Mouse (Mus musculus) midbrain, embryonic 12.5 days (tissue): Measurements from ENCODE around the gene Ech1. TPM values are rescaled to one million over a fixed set of nuclear protein-coding genes. Genes with fewer than 3 reads are reported as not detected.

Experiments
- ATAC-seq: fragments of 200-750 bp; cut with Nextera tagmentation; 2 replicates; pipeline ENCODE4 v1.8.0; 2017; ENCODE audit warnings: low read depth, moderate TSS enrichment, moderate library complexity; ENCODE audit not compliant: low FRiP score
- H3K27ac ChIP-seq: fragments of 300-500 bp; sonication (generic); replicated peaks from 2 replicates; pipeline ENCODE4 v1.5.1; 2016; ENCODE audit warnings: mild to moderate bottlenecking
- H3K27me3 ChIP-seq: fragments of 300-500 bp; sonication (generic); 2 replicates; pipeline ENCODE4 v1.6.1; 2016; ENCODE audit warnings: mild to moderate bottlenecking
- H3K36me3 ChIP-seq: fragments of 300-500 bp; sonication (generic); 2 replicates; pipeline ENCODE4 v1.6.1; 2016
- H3K4me1 ChIP-seq: fragments of 300-500 bp; sonication (generic); 2 replicates; pipeline ENCODE4 v1.6.1; 2016
- H3K4me2 ChIP-seq: fragments of 300-500 bp; sonication (generic); replicated peaks from 2 replicates; pipeline ENCODE4 v1.6.1; 2016; ENCODE audit warnings: mild to moderate bottlenecking, moderate library complexity
- H3K4me3 ChIP-seq: fragments of 300-500 bp; sonication (generic); 2 replicates; pipeline ENCODE4 v1.5.1; 2016; ENCODE audit warnings: mild to moderate bottlenecking
- H3K9ac ChIP-seq: fragments of 300-500 bp; sonication (generic); replicated peaks from 2 replicates; pipeline ENCODE4 v1.6.1; 2016; ENCODE audit warnings: mild to moderate bottlenecking, moderate library complexity
- H3K9me3 ChIP-seq: fragments of 300-500 bp; sonication (generic); 2 replicates; pipeline ENCODE4 v1.6.1; 2016; ENCODE audit warnings: mild to moderate bottlenecking
- WGBS: fragments of 180-500 bp; shearing (Covaris S2); methylation state at CpG from one replicate; pipeline ENCODE4 v1.1.7; 2016; 5-methylcytosine and 5-hydroxymethylcytosine counted together
- polyA plus RNA-seq: library from polyadenylated mRNA; unstranded; fragments of >200 nt; fragmentation: Nextera tagmentation; extraction: Ambion mirVana; gene quantifications from 2 replicates; pipeline ENCODE4 v1.2.1, GENCODE M21; 2016

Gene Ech1
- polyA plus RNA-seq, 1 experiment from 2014 or later = 77.2 TPM

DNA sequence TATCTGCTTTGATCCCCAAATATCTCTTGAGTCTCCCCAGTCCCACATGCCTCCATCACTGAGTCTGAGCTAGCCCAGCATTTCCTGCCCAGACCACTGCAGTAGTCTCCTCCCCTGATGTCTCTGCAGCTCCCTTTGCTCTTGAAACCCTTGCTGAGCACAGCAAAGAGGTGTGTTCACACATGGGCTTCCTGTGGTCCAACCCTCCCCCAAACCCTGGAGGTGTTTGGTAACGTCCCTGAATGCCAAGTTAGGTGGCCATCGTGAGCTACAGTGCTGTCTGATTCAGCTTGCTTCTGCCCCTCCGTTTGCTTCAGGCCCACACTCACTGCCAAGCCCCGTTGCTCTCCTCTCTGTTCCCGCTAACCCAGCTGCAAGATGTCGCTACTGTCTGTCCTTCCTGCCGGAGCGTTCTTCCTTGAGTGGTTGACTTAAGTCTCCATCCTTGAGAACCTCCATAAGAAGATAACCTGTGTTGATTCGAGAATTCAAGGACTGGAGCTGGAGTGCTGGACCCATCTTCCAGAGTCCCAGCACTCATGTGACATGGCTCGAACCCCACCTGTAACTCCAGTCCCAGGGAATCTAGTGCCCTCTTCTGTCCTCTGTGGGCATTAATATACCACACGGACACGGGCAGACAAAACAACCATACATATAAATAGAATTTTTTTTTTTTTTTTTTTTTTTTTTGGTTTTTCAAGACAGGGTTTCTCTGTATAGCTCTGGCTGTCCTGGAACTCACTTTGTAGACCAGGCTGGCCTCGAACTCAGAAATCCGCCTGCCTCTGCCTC lies 32.4 kb upstream of the Ech1 start:
- Histone ChIP-seq H3K4me1 (peaks cover 6% of the 10 kb centered on the region; the same call in 1 of the 2 replicates), H3K27me3 (peaks cover 7% of the 10 kb centered on the region; the same call in 1 of the 2 replicates), H3K27ac (no peak overlapping the region), H3K4me3 (no peak overlapping the region), H3K9me3 (no peaks in the 10 kb centered on the region), H3K36me3 (peaks cover 8% of the 10 kb centered on the region; the same call in 1 of the 2 replicates), H3K4me2 (no peak overlapping the region), H3K9ac (no peak overlapping the region)
- 82% methylated on average over 14 of the region's 14 CpGs for WGBS
- no peak for ATAC-seq

GRCm38 (mm10) chr7:28793834-28794233 lies 31.2 kb upstream of the Ech1 start:
- peaks cover 6% of the 10 kb centered on the region; the same call in 1 of the 2 replicates for H3K4me1 ChIP-seq
- H3K27ac ChIP-seq = no peak overlapping the region
- H3K36me3 ChIP-seq = no peaks in the 10 kb centered on the region
- no peaks in the 10 kb centered on the region for H3K9me3 ChIP-seq
- 39% methylated on average over 2 of the region's 2 CpGs for WGBS
- no peak overlapping the region for H3K4me2 ChIP-seq
- no peak for ATAC-seq
- H3K27me3 ChIP-seq = peaks cover 8% of the 10 kb centered on the region; the same call in 1 of the 2 replicates
- H3K9ac ChIP-seq = no peak overlapping the region
- H3K4me3 ChIP-seq = no peak overlapping the region

DNA sequence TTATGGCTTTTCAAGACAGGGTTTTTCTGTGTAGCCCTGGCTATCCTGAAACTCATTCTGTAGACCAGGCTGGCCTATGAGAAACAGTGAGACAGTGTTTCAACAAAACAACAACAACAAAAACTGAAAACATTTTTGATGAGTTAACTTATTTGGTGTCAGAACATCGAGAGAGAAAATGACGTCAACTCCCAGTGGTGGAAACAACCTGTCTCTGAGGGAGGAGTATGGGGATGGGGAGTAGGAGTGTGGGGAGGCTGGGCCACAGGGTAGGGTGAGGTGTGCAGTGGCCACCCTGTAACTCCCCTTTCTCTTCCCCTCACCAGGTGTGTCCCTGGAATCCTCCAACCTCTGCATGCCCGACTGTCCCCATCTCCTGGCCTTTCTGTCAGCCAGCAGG lies 30.5 kb upstream of the Ech1 start:
- WGBS = 93% methylated on average over 3 of the region's 3 CpGs
- no peak overlapping the region for H3K4me2 ChIP-seq
- H3K36me3 ChIP-seq = no peaks in the 10 kb centered on the region
- no peaks in the 10 kb centered on the region for H3K9me3 ChIP-seq
- no peak for ATAC-seq
- no peak overlapping the region for H3K27ac ChIP-seq
- H3K27me3 ChIP-seq = peaks cover 8% of the 10 kb centered on the region; the same call in 1 of the 2 replicates
- H3K4me3 ChIP-seq = no peak overlapping the region
- no peak overlapping the region for H3K9ac ChIP-seq
- H3K4me1 ChIP-seq = peaks cover 6% of the 10 kb centered on the region; the same call in 1 of the 2 replicates

DNA sequence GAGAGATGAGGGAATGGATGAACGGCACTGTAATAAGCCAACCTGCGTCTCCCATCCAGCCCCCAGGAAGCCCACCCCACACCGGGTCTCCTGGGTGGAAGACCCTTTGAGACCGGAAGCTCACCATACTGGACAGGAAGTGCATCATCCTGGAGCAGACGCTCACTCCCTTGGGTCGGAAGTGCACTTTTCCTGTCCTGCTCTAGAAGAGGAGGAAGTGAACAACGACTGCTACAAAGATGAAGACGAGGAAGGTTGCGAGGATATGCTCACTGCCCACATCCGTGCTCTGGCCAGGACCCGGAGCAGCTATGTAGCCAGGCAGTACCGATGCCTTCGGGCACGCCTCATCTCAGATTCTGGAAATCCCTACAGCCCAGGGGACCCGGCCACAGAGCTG lies 29.2 kb upstream of the Ech1 start:
- no peaks in the 10 kb centered on the region for H3K9me3 ChIP-seq
- 84% methylated on average over 15 of the region's 15 CpGs for WGBS
- H3K4me3 ChIP-seq = no peak overlapping the region
- H3K4me1 ChIP-seq = peaks cover 6% of the 10 kb centered on the region; the same call in 1 of the 2 replicates
- H3K27me3 ChIP-seq = peaks cover 8% of the 10 kb centered on the region; the same call in 1 of the 2 replicates
- H3K9ac ChIP-seq = no peak overlapping the region
- H3K27ac ChIP-seq = no peak overlapping the region
- no peaks in the 10 kb centered on the region for H3K36me3 ChIP-seq
- no peak for ATAC-seq
- no peak overlapping the region for H3K4me2 ChIP-seq

GRCm38 (mm10) chr7:28796562-28796975 lies 28.4 kb upstream of the Ech1 start:
- 0 out of 2 replicates have a peak, but pooled peaks have one; percentile 44 for ATAC-seq
- Histone ChIP-seq H3K4me3 (peak overlapping the region; percentile 19), H3K4me1 (peaks cover 7% of the 10 kb centered on the region; the same call in 1 of the 2 replicates), H3K9me3 (no peaks in the 10 kb centered on the region), H3K27ac (0 out of 2 replicates have a peak overlapping the region, but pooled peaks have one; percentile 17), H3K36me3 (no peaks in the 10 kb centered on the region), H3K4me2 (peak overlapping the region; percentile 46), H3K27me3 (peaks cover 8% of the 10 kb centered on the region; the same call in 1 of the 2 replicates), H3K9ac (peak overlapping the region; percentile 39; the same call in 1 of the 2 replicates)
- 16% methylated on average over 32 of the region's 32 CpGs for WGBS

- H3K4me3 ChIP-seq = no peak overlapping the region
- 95% methylated on average over 9 of the region's 9 CpGs for WGBS
- no peaks in the 10 kb centered on the region for H3K36me3 ChIP-seq
- H3K27me3 ChIP-seq = peaks cover 8% of the 10 kb centered on the region; the same call in 1 of the 2 replicates
- H3K4me2 ChIP-seq = no peak overlapping the region
- H3K9ac ChIP-seq = no peak overlapping the region
- peaks cover 29% of the 10 kb centered on the region for H3K4me1 ChIP-seq
- no peak for ATAC-seq
- no peak overlapping the region for H3K27ac ChIP-seq
- no peaks in the 10 kb centered on the region for H3K9me3 ChIP-seq
Measured at GRCm38 (mm10) chr7:28799994-28800393, 25.0 kb upstream of the Ech1 start.

DNA sequence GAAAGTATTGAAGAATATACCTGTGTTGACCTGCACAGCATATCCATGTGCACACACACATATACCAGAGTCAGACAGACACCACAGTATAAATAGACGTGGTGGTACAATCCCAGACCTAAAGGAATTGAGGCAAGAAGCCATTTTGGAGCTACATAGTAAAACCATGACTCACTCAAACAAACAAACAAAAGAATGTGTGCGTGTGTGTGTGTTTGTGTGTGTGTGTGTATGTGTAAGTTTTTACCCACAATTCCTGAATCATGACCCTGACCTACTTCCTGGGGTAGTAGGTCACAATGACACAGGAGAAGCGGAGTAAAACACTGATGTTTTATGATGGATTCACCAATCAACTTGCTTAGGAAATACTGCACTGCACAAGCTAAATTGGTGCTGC lies 23.6 kb upstream of the Ech1 start:
- H3K27me3 ChIP-seq = peaks cover 4% of the 10 kb centered on the region; the same call in 1 of the 2 replicates
- no peaks in the 10 kb centered on the region for H3K9me3 ChIP-seq
- no peak for ATAC-seq
- peaks cover 27% of the 10 kb centered on the region for H3K4me1 ChIP-seq
- no peak overlapping the region for H3K4me3 ChIP-seq
- H3K27ac ChIP-seq = no peak overlapping the region
- H3K9ac ChIP-seq = no peak overlapping the region
- H3K4me2 ChIP-seq = no peak overlapping the region
- 84% methylated on average over 3 of the region's 3 CpGs for WGBS
- H3K36me3 ChIP-seq = no peaks in the 10 kb centered on the region

DNA sequence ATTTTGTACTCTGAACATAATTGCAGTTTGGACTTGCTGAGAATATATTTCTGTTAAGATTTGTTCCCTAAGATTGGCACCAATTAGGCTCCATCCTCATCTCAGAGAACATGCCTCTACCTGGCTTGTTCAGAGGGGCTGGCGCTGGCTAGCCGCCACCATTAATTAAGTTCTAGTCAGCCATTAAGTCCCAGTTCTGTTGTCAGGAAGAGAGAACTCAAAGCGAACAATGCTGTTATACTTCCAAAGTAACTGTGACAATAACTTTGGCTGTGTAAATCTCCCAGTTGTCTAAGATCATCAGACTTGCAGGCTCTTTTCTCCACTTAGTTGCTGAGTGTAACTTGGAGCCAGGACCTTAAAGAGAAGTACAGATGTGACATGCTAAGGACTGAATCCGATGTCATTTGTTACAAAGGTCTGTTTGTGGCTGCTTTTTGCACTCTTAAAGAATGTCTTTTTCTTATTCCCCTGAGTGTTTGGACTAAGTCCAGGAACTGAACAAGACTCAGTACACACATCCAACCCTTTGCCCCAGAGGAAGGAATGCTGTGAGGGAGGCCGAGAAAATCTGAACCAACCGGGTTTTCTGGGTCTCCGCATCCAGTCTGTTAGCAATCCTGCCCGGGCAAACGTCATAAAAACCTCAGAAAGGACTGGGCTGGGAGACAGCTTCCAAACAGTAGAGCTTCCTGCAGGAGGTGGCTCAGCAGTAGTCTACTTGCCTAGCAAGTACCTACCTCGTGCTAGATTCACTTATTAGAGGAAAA lies 22.9 kb upstream of the Ech1 start:
- Histone ChIP-seq H3K4me3 (no peak overlapping the region), H3K4me2 (no peak overlapping the region), H3K9ac (no peak overlapping the region), H3K9me3 (no peaks in the 10 kb centered on the region), H3K27ac (0 out of 2 replicates have a peak overlapping the region, but pooled peaks have one; percentile 20), H3K27me3 (peaks cover 3% of the 10 kb centered on the region; the same call in 1 of the 2 replicates), H3K36me3 (no peaks in the 10 kb centered on the region), H3K4me1 (peaks cover 23% of the 10 kb centered on the region)
- ATAC-seq = no peak
- 35% methylated on average over 10 of the region's 10 CpGs for WGBS

DNA sequence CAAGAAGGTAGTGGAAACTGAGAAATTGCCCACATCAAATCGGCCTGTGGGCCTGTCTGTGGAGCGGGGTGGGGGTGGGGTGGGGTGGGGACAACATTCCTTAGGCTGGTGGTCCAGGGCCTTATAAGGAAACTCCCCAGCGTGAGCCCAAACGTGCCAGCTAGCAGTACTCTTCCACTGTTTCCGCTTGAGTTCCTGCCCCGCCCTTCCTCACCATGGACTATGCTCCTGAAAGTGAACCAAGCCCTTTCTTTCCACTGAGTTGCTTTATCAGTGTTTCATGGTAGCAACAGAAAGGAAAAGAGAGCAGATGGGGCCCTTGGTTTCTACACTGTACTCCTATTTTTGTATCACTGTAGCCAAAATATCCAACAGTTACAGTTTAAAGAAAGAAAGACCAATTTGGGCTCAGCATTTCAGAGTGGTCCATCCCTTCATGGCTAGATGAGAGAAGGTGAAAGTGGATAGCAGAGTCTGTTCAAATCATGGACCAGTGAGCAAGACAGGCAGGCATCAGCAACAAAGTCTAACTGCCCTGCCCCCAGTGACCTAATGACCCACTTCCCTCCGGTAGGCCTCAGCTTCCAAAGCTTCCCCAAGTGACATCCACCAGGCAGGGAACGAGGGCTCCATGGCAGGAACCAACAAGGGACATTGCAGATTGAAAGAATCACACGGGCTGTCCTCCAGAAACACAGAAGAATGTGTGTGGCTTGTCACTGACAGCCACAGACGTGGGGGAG lies 22.0 kb upstream of the Ech1 start:
- Histone ChIP-seq H3K27ac (0 out of 2 replicates have a peak overlapping the region, but pooled peaks have one; percentile 20), H3K9ac (0 out of 2 replicates have a peak overlapping the region, but pooled peaks have one; percentile 11), H3K9me3 (no peaks in the 10 kb centered on the region), H3K4me2 (no peak overlapping the region), H3K36me3 (no peaks in the 10 kb centered on the region), H3K4me3 (no peak overlapping the region), H3K4me1 (peaks cover 29% of the 10 kb centered on the region), H3K27me3 (no peaks in the 10 kb centered on the region)
- WGBS = 6% methylated on average over 10 of the region's 10 CpGs
- ATAC-seq = no peak

DNA sequence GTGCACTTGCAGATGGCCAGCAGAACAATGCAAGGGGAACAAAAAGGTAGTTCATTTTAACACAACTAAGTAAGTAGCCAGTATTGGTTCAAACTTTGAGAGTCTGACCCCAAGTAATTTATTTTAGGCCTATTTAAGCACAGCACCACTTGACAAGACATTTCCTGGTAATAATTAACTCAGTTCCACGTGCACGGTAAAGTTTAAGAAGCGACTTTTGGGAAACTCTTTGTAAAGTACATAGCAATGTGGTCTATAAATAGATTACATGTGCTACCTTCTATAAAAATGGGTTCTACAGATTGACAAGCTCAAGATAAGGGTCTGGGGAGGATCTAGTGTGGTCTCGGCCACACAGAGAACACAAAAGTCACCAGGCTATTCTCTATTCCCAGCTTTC lies 21.3 kb upstream of the Ech1 start:
- WGBS = 83% methylated on average over 4 of the region's 4 CpGs
- Histone ChIP-seq H3K27ac (0 out of 2 replicates have a peak overlapping the region, but pooled peaks have one; percentile 20), H3K9me3 (no peaks in the 10 kb centered on the region), H3K27me3 (no peaks in the 10 kb centered on the region), H3K36me3 (no peaks in the 10 kb centered on the region), H3K4me2 (no peak overlapping the region), H3K9ac (no peak overlapping the region), H3K4me1 (peaks cover 32% of the 10 kb centered on the region), H3K4me3 (no peak overlapping the region)
- no peak for ATAC-seq

- Histone ChIP-seq H3K4me3 (no peak overlapping the region), H3K27ac (no peak overlapping the region), H3K27me3 (no peaks in the 10 kb centered on the region), H3K4me2 (no peak overlapping the region), H3K9me3 (no peaks in the 10 kb centered on the region), H3K4me1 (peaks cover 29% of the 10 kb centered on the region), H3K9ac (no peak overlapping the region), H3K36me3 (no peaks in the 10 kb centered on the region)
- 79% methylated on average over 4 of the region's 4 CpGs for WGBS
- ATAC-seq = no peak
Measured at GRCm38 (mm10) chr7:28806869-28807268, 18.1 kb upstream of the Ech1 start.
